29 mouse cellular contexts compared by ENCODE assay signal in the genomic region with DNA sequence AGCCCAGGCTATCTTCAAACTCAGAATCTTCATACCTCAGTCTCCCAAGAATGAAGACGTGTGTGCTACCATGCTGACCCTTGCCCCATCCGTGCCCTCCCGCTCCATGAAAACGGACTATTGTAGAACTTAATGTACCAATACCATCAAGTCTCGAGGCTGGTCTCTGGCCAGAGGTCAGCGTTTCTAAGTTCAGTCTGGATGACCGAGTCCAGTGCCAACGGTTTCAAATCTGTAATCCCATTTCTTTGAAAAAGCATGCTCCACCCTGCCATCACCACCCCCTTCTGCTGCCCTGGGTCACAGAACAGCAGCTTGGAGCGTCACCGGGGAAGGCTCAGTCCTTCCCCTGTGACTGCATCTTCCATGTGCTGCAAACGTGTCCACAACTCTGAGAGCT. TPM values are rescaled to one million over a fixed set of nuclear protein-coding genes. Genes with fewer than 3 reads are reported as not detected.
DNase-seq lines count a peak whose midpoint lies in the region; ATAC-seq and TF ChIP-seq lines count a peak whose summit lies in the region.
"Had no signal": no experiment of that assay in that cellular context is flagged by ENCODE, and none has a peak within 500 bp of the region (broad histone marks: within the 10 kb centered on the region; RNA-seq: fewer than 3 reads in every experiment).

No protein-coding gene starts in this region.

- no peaks in the 10 kb centered on the region for H3K36me3 ChIP-seq in kidney, embryonic 16.5 days (ENCODE audit: insufficient read depth, low read length)
- H3K36me3 ChIP-seq in liver, adult 2 months (ENCODE audit: control insufficient read depth, insufficient read depth, low read length): peaks cover 34% of the 10 kb centered on the region
- no peaks in the 10 kb centered on the region for H3K36me3 ChIP-seq in liver, embryonic 12.5 days
- H3K36me3 ChIP-seq: embryonic facial prominence, embryonic 12.5 days; embryonic facial prominence, embryonic 15.5 days; G1E; hindbrain, embryonic 10.5 days; hindbrain, embryonic 13.5 days had no signal

- no peak overlapping the region for H3K9ac ChIP-seq in kidney, embryonic 16.5 days (replicated peaks; ENCODE audit: low read length)
- H3K9ac ChIP-seq in liver, adult 2 months (ENCODE audit: low read depth, low read length): peak overlapping the region; percentile 7; the same call in 1 of the 2 replicates
- H3K9ac ChIP-seq in liver, embryonic 12.5 days: no peak overlapping the region
- H3K9ac ChIP-seq: embryonic facial prominence, embryonic 12.5 days; embryonic facial prominence, embryonic 15.5 days; forebrain, postnatal 0 days; hindbrain, embryonic 13.5 days had no signal

- ATAC-seq in kidney, embryonic 16.5 days (ENCODE audit: low FRiP score, low TSS enrichment): no peak
- ATAC-seq in liver, embryonic 12.5 days: no peak
- ATAC-seq: forebrain, embryonic 14.5 days; forebrain, postnatal 0 days; hindbrain, embryonic 16.5 days; Patski had no signal

- H3K4me3 ChIP-seq in kidney, embryonic 16.5 days (ENCODE audit: low read length): no peak overlapping the region
- no peak overlapping the region for H3K4me3 ChIP-seq in liver, adult 2 months (ENCODE audit: insufficient read depth, low read depth, low read length)
- no peak overlapping the region for H3K4me3 ChIP-seq in liver, embryonic 12.5 days
- H3K4me3 ChIP-seq: embryonic facial prominence, embryonic 12.5 days; embryonic facial prominence, embryonic 15.5 days; hindbrain, embryonic 10.5 days; hindbrain, embryonic 13.5 days had no signal

- H3K27ac ChIP-seq in kidney, embryonic 16.5 days (ENCODE audit: low read length): no peak overlapping the region
- peak overlapping the region; percentile 68 for H3K27ac ChIP-seq in liver, adult 2 months (replicated peaks; ENCODE audit: insufficient read depth, low read depth, low read length)
- H3K27ac ChIP-seq in liver, embryonic 12.5 days: no peak overlapping the region
- H3K27ac ChIP-seq: embryonic facial prominence, embryonic 12.5 days; embryonic facial prominence, embryonic 15.5 days; hindbrain, embryonic 10.5 days; hindbrain, embryonic 13.5 days had no signal

- no peak for TF ChIP-seq CTCF in liver, adult 2 months (IDR thresholded peaks at IDR 0.05; ENCODE audit: low read depth, low read length)

- 0 out of 2 replicates have a peak, but pooled peaks cover under 1% of the 10 kb centered on the region for H3K79me2 ChIP-seq in liver, adult 2 months (ENCODE audit: control insufficient read depth, insufficient read depth, low read length)

- no peaks in the 10 kb centered on the region for H3K9me3 ChIP-seq in kidney, embryonic 16.5 days (ENCODE audit: low read length)
- no peaks in the 10 kb centered on the region for H3K9me3 ChIP-seq in liver, embryonic 12.5 days (replicated peaks)
- H3K9me3 ChIP-seq: embryonic facial prominence, embryonic 12.5 days; embryonic facial prominence, embryonic 15.5 days; hindbrain, embryonic 10.5 days; hindbrain, embryonic 13.5 days had no signal

- H3K4me1 ChIP-seq in kidney, embryonic 16.5 days (ENCODE audit: insufficient read depth, low read length): peaks cover 13% of the 10 kb centered on the region
- H3K4me1 ChIP-seq in liver, adult 2 months (ENCODE audit: control insufficient read depth, insufficient read depth, low read length): peaks cover 31% of the 10 kb centered on the region
- H3K4me1 ChIP-seq in liver, embryonic 12.5 days: peaks cover 18% of the 10 kb centered on the region
- H3K4me1 ChIP-seq: embryonic facial prominence, embryonic 12.5 days; embryonic facial prominence, embryonic 15.5 days had no signal

- DNase-seq in cerebellum, adult 9-11 months: peak; percentile 31
- no peak for DNase-seq in cerebellum, postnatal 4 days (ENCODE audit: low spot score in 2 of 2)
- peak; percentile 82 for DNase-seq in kidney, adult 11 months
- peak; percentile 76 to 84 for DNase-seq in kidney, adult 8-10 months
- no peak for DNase-seq in kidney, postnatal 14 days
- DNase-seq in liver, adult 2 months (ENCODE audit: extremely low read depth, low read depth, low spot score): peak; percentile 96
- DNase-seq: adrenal gland, postnatal 10 days; adrenal gland, postnatal 36 days; B cell, adult 2 months; cerebellum, adult 18-20 months; cerebellum, postnatal 10 days; forebrain, postnatal 0 days; gastrocnemius, postnatal 36 days; heart, postnatal 36 days had no signal

- TF ChIP-seq POLR2A in liver, adult 2 months (IDR thresholded peaks at IDR 0.05; ENCODE audit: extremely low read depth, insufficient read depth, low read length): no peak

- WGBS in kidney, embryonic 16.5 days: 85% methylated on average over 11 of the region's 11 CpGs
- 26% methylated on average over 11 of the region's 11 CpGs for WGBS in liver, adult 2 months
- WGBS in liver, embryonic 12.5 days (ENCODE audit: insufficient replicate concordance): 72% methylated on average over 11 of the region's 11 CpGs

- no peak overlapping the region for H3K4me2 ChIP-seq in kidney, embryonic 16.5 days (replicated peaks; ENCODE audit: low read depth, low read length)
- no peak overlapping the region for H3K4me2 ChIP-seq in liver, embryonic 12.5 days
- H3K4me2 ChIP-seq: embryonic facial prominence, embryonic 12.5 days; embryonic facial prominence, embryonic 15.5 days; heart, embryonic 11.5 days; hindbrain, embryonic 13.5 days had no signal

- H3K27me3 ChIP-seq in kidney, embryonic 16.5 days (ENCODE audit: insufficient read depth, low read length): peaks cover 7% of the 10 kb centered on the region; the same call in 1 of the 2 replicates
- H3K27me3 ChIP-seq in liver, adult 2 months (ENCODE audit: control insufficient read depth, insufficient read depth, low read length): no peaks in the 10 kb centered on the region
- peaks cover 16% of the 10 kb centered on the region; the same call in 1 of the 2 replicates for H3K27me3 ChIP-seq in liver, embryonic 12.5 days (replicated peaks)
- H3K27me3 ChIP-seq: CH12.LX; embryonic facial prominence, embryonic 15.5 days had no signal

RNA-seq across cellular contexts. Expression of a gene that starts 7.3 kb away (rescaled TPM):
- 72.9 and 77.0 TPM in 2 replicates for polyA plus RNA-seq in kidney, embryonic 16.5 days (2015; fragmentation: Nextera tagmentation; extraction: Ambion mirVana)
- total RNA-seq in liver, adult 2 months (2014; rRNA removed): 282 and 327 TPM in 2 replicates
- polyA plus RNA-seq in liver, adult 2 months (2012; rRNA removed): 883 and 920 TPM in 2 replicates
- 33.2 and 36.2 TPM in 2 replicates for polyA plus RNA-seq in liver, embryonic 12.5 days (2016; fragmentation: Nextera tagmentation; extraction: Ambion mirVana)
- polyA plus RNA-seq: forebrain, embryonic 14.5 days; G1E had no signal

RNA-seq across cellular contexts. Expression of a gene that starts 19.0 kb away (rescaled TPM):
- polyA plus RNA-seq in kidney, embryonic 16.5 days (2015; fragmentation: Nextera tagmentation; extraction: Ambion mirVana): 1.4 and 1.8 TPM in 2 replicates
- 2.4 and 3.5 TPM in 2 replicates for total RNA-seq in liver, adult 2 months (2014; rRNA removed)
- polyA plus RNA-seq in liver, adult 2 months (2012; rRNA removed): 4.4 and 7.1 TPM in 2 replicates
- 0.97 and 1.2 TPM in 2 replicates for polyA plus RNA-seq in liver, embryonic 12.5 days (2016; fragmentation: Nextera tagmentation; extraction: Ambion mirVana)
- total RNA-seq: common myeloid progenitor, adult 5-6 weeks; G1E; granulocyte monocyte progenitor cell, adult 5-6 weeks had no signal
- polyA plus RNA-seq: G1E had no signal

RNA-seq across cellular contexts. Expression of a gene that starts 31.3 kb away (rescaled TPM):
- polyA plus RNA-seq in kidney, embryonic 16.5 days (2015; fragmentation: Nextera tagmentation; extraction: Ambion mirVana): 15.0 and 19.0 TPM in 2 replicates
- total RNA-seq in liver, adult 2 months (2014; rRNA removed): 0.27 and 0.46 TPM in 2 replicates
- polyA plus RNA-seq in liver, adult 2 months (2012; rRNA removed): 0.50 and 0.83 TPM in 2 replicates
- polyA plus RNA-seq in liver, embryonic 12.5 days (2016; fragmentation: Nextera tagmentation; extraction: Ambion mirVana): 0.67 and 0.86 TPM in 2 replicates
- total RNA-seq: CH12.LX; common myeloid progenitor, adult 5-6 weeks; forebrain, postnatal 0 days; granulocyte monocyte progenitor cell, adult 5-6 weeks had no signal
- polyA plus RNA-seq: forebrain, embryonic 14.5 days; forebrain, postnatal 0 days; G1E; Patski had no signal

RNA-seq across cellular contexts. Expression of a gene that starts 47.9 kb away (rescaled TPM):
- 73.3 and 73.4 TPM in 2 replicates for polyA plus RNA-seq in kidney, embryonic 16.5 days (2015; fragmentation: Nextera tagmentation; extraction: Ambion mirVana)
- total RNA-seq in liver, adult 2 months (2014; rRNA removed): 5.1 and 6.6 TPM in 2 replicates
- polyA plus RNA-seq in liver, adult 2 months (2012; rRNA removed): 17.0 and 33.0 TPM in 2 replicates
- 20.3 and 21.2 TPM in 2 replicates for polyA plus RNA-seq in liver, embryonic 12.5 days (2016; fragmentation: Nextera tagmentation; extraction: Ambion mirVana)

RNA-seq across cellular contexts. Expression of a gene that starts 48.6 kb away (rescaled TPM):
- polyA plus RNA-seq in kidney, embryonic 16.5 days (2015; fragmentation: Nextera tagmentation; extraction: Ambion mirVana): 0.32 and 0.33 TPM in 2 replicates
- total RNA-seq in liver, adult 2 months (2014; rRNA removed): 0.07 and 0.18 TPM in 2 replicates
- 0.04 and 0.09 TPM in 2 replicates for polyA plus RNA-seq in liver, adult 2 months (2012; rRNA removed)
- polyA plus RNA-seq in liver, embryonic 12.5 days (2016; fragmentation: Nextera tagmentation; extraction: Ambion mirVana): 0.06 and 0.19 TPM in 2 replicates
- total RNA-seq: CH12.LX; common myeloid progenitor, adult 5-6 weeks; granulocyte monocyte progenitor cell, adult 5-6 weeks had no signal
- polyA plus RNA-seq: G1E; heart, embryonic 14.5 days had no signal

Comparison
In these comparisons a context has a peak if more than half of its experiments do, and no peak if none do; other contexts are left out.
1. DNase-seq: peak in cerebellum, adult 9-11 months (single experiment), kidney, adult 11 months (single experiment), kidney, adult 8-10 months (2 of 2) and liver, adult 2 months (single experiment); none in cerebellum, postnatal 4 days (0 of 2) and kidney, postnatal 14 days (single experiment).
2. RNA of a gene that starts 7.3 kb away (polyA plus RNA-seq): 883 to 920 TPM in liver, adult 2 months; 72.9 to 77.0 TPM in kidney, embryonic 16.5 days and 33.2 to 36.2 TPM in liver, embryonic 12.5 days; every median in the first group is over 10 times any median in the second.